Mouse (Mus musculus): ENCODE measurements around the gene Apoc2.

Gene Apoc2

GRCm38 (mm10) chr7:19677872-19678271, at the start of gene Apoc2:
TSS of gene Apoc2 (minus strand) at chr7:19677941.
- DNase-seq (ENCODE audit: extremely low read depth, low read depth, low spot score): no peak

GRCm38 (mm10) chr7:19726541-19726940, 48.8 kb upstream of the Apoc2 start:
- DNase-seq (ENCODE audit: extremely low read depth, low read depth, low spot score): no peak

- no peak for DNase-seq (ENCODE audit: extremely low read depth, low read depth, low spot score)
These were observed 46.4 kb upstream of the Apoc2 start for GRCm38 (mm10) chr7:19724167-19724566.

GRCm38 (mm10) chr7:19722754-19723195, 45.0 kb upstream of the Apoc2 start:
- no peak for DNase-seq (ENCODE audit: extremely low read depth, low read depth, low spot score)

GRCm38 (mm10) chr7:19719200-19719599, 41.5 kb upstream of the Apoc2 start:
- no peak for DNase-seq (ENCODE audit: extremely low read depth, low read depth, low spot score)

- DNase-seq (ENCODE audit: extremely low read depth, low read depth, low spot score): no peak
These were observed 40.7 kb upstream of the Apoc2 start for GRCm38 (mm10) chr7:19718297-19718952.

- DNase-seq (ENCODE audit: extremely low read depth, low read depth, low spot score): no peak
These were observed 39.6 kb upstream of the Apoc2 start for GRCm38 (mm10) chr7:19717346-19717745.

GRCm38 (mm10) chr7:19716822-19717221, 39.1 kb upstream of the Apoc2 start:
- DNase-seq (ENCODE audit: extremely low read depth, low read depth, low spot score): no peak

- no peak for DNase-seq (ENCODE audit: extremely low read depth, low read depth, low spot score)
These were observed 38.4 kb upstream of the Apoc2 start for GRCm38 (mm10) chr7:19716055-19716682.

- peak; percentile 100 for DNase-seq (ENCODE audit: extremely low read depth, low read depth, low spot score)
These were observed 37.7 kb upstream of the Apoc2 start, which contains the start of gene Tomm40 for GRCm38 (mm10) chr7:19715239-19716054. TSS of gene Tomm40 (minus strand) at chr7:19715438.

- DNase-seq (ENCODE audit: extremely low read depth, low read depth, low spot score): no peak
These were observed 37.1 kb upstream of the Apoc2 start for GRCm38 (mm10) chr7:19714836-19715235.

GRCm38 (mm10) chr7:19713598-19713997, 35.9 kb upstream of the Apoc2 start:
- no peak for DNase-seq (ENCODE audit: extremely low read depth, low read depth, low spot score)

- DNase-seq (ENCODE audit: extremely low read depth, low read depth, low spot score): no peak
These were observed 35.5 kb upstream of the Apoc2 start for GRCm38 (mm10) chr7:19713196-19713595.

GRCm38 (mm10) chr7:19712414-19712813, 34.7 kb upstream of the Apoc2 start:
- DNase-seq (ENCODE audit: extremely low read depth, low read depth, low spot score): no peak

GRCm38 (mm10) chr7:19710650-19711049, 32.9 kb upstream of the Apoc2 start:
- no peak for DNase-seq (ENCODE audit: extremely low read depth, low read depth, low spot score)

- peak; percentile 99 for DNase-seq (ENCODE audit: extremely low read depth, low read depth, low spot score)
These were observed 27.5 kb upstream of the Apoc2 start for GRCm38 (mm10) chr7:19705271-19705670.

GRCm38 (mm10) chr7:19704475-19704874, 26.7 kb upstream of the Apoc2 start:
- DNase-seq (ENCODE audit: extremely low read depth, low read depth, low spot score): no peak

- DNase-seq (ENCODE audit: extremely low read depth, low read depth, low spot score): no peak
These were observed 25.3 kb upstream of the Apoc2 start for GRCm38 (mm10) chr7:19702859-19703555.

- DNase-seq (ENCODE audit: extremely low read depth, low read depth, low spot score): no peak
These were observed 23.5 kb upstream of the Apoc2 start for GRCm38 (mm10) chr7:19701069-19701761.

GRCm38 (mm10) chr7:19700299-19701068, 22.7 kb upstream of the Apoc2 start:
- no peak for DNase-seq (ENCODE audit: extremely low read depth, low read depth, low spot score)

All from fat pad, adult 2 months (tissue).